Mouse (Mus musculus) spleen, embryonic (tissue): ENCODE data around the gene Gar1.

Source experiments
- CTCF ChIA-PET: fragments of 350-600 bp; sonication (Branson Sonifier 250); formaldehyde crosslinking; loops from one replicate; lab custom pipeline; 2022; lab: Charles Lee

Gene Gar1

DNA sequence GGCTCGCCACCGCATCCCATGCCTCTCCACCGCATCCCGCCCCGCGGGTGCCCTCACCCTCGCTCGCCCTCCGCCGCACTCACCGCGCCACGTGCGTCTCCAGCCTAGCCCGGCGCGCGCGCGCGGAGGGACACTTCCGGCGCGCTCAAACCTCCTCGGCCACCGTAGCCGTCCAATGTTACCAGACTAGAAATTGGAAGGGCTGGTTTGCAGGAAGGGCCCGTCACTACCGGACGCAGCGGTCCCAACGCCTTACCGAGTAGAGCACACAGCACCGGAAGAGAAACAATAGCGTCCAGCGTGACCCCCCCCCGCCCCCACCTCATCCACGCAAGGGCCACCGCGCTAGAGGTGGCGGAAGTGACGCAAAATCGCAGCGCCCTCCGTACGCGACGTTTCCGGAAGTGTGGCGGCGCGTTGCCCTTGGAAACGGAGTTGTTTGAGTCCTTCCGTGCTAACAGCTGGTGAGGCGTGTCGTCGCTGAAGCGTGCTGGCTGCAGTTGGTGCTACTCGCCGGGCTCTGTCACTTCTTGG, at the start of gene Gar1:
Gene Gar1, minus strand, starts transcription at position 362 of the 534 bp plus-strand sequence.
- CTCF ChIA-PET, result no interaction called here

DNA sequence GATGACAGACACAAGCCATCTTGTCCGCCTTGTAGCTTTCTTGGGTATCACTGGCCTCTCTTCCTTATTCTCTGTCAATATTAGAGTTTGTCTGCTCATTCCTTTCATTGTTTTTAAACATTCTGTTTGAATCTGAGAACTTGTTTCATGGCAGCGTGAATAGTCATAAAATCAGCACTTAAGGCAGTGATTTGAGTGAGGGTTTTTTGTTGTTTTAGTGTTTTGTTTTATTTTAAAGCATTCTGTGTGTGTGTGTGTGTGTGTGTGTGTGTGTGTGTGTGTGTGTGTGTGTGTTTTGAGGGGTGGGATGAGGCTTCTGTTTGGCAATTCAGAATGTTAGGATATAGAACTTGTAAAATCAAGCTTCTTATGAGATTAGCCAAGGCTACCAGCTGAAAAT, 48.7 kb upstream of the Gar1 start:
- CTCF ChIA-PET, result no interaction called here

DNA sequence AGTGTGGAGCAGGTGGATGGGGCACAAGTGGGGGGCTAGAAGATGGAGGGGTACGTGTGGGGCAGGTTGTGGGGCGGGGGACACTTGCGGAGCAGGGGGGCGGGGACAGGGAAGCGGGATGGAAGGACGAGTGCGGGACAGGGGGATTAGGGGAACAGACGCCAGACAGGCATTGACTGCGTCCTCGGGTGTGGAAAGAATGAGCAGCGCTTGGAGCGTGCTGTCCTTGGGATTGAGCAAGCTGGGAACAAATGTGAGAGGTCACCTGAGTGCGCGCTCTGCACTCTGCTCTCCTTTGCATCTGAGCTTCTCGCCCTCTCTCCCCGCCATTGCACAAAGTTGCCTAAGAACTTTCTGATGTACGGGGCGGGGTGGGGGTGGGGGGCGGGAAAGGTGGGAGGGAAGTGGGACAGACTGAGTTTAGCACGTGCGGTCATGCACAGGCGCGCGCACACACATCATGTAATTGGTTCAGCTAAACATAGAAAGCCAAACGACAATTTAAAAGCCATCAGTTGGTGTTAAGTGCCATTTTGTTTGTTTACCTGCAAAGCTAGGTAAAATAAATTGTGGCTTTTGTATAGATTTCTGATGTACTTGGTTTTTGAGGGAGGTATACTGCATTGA, 48.0 kb upstream of the Gar1 start:
- CTCF ChIA-PET, result interaction anchor here (0.6 kb wide), 1 partner anchor 43 kb away, joined by 17 read pairs; the partner anchor contains the start of gene Cfi

DNA sequence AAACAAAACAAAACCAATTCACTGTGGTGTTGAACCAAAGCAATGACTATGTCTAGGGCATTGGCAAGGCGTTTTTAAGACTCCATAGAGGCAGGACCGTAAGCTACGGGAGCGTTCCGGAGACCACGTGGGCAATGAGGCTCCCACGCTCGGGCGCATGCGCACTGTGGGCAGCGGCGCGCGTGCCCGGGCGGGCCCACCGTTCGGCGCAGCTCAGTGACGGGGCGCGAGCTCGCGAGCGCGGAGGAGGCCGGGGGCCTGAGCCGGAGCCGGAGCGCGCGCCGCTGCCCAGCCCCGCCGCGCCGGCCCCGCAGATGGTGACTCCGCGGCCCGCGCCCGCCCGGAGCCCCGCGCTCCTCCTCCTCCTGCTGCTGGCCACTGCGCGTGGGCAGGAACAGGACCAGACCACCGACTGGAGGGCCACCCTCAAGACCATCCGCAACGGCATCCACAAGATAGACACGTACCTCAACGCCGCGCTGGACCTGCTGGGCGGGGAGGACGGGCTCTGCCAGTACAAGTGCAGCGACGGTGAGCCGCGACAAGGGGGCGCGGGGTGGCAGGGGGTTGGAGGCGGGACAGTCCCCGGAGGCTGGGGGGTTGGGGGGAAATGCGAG, 47.3 kb upstream of the Gar1 start, which contains the start of gene Pla2g12a:
Gene Pla2g12a, plus strand, starts transcription at position 202 of the 617 bp plus-strand sequence.
- CTCF ChIA-PET, result interaction anchor here (0.6 kb wide), 2 partner anchors 42 to 56 kb away, joined by 3 to 17 read pairs; partner anchors contain the start of gene Cfi

DNA sequence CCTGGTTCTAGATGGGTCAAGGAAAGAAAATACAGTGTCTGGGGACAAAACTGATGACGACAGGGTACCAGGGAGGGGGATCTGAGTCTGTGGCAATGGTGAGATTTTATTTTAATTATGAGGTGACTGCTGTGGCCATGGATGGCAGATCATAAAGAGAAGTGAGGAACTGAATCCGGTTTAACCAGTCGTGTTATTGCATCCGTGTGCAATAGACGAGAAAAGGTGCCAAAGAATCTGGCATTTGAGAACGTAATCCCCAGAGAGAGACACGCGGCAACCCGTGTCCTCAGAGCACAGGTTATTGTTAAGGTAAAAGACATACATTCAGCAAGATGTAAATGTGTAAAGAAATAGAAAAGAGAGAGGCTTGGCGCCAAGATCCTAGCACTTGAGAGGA, 46.1 kb upstream of the Gar1 start:
- CTCF ChIA-PET, result no interaction called here

DNA sequence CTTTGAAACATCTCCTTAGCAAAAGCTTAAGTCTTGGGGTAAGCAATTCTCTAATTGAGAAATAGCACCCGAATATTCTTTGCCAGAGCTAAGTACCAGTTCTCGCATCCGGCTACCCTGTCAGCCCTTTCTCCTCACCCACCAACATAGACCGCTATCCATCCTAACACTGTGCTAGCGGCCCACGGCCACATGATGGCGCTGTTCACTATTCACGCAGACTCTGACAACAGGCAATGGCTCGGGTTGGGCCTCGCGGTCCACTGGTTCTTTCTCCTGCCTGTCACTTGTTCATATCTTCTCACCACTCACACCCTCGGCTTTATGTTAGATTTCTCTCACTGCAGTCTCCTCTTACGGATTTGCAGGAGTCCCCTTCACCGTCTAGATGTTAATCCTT, 32.5 kb upstream of the Gar1 start:
- CTCF ChIA-PET, result no interaction called here

DNA sequence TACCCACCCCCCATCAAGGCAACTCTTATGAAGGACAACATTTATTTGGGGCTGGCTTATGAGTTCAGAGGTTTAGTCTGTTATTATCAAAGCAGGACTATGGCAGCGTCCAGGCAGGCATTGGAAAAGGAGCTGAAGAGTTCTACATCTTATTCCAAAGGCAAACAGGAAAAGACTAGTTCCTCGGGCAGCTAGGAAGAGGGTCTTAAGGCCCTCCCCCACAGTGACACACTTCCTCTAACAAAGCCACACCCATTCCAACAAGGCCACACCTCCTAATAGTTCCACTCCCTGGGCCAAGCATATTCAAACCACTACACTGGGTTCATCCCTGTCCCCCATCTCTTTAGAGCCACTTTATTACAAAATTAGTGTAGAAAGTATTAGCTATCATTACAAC, 31.4 kb upstream of the Gar1 start:
- CTCF ChIA-PET, result no interaction called here

DNA sequence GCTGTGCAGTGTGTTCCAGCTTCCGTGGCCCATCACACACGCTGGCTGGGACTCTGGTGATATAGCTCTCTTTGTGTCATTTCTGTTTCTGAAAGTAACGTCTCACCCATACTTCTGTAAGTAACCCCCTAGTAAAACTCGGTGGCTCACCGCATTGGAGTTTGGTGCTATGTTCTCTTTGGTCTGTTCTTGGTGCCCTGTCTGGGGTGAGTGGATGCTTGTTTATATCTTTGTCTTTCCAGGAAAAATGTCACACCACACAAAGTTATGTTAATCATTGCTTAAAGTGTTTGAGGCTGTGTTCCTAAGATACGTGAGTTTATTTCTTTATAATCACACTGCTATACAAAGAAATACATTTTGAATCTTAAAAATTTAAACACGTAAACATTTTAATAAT, 15.7 kb upstream of the Gar1 start:
- CTCF ChIA-PET, result interaction anchor here (0.7 kb wide), 1 partner anchor 10 kb away, joined by 9 read pairs; no protein-coding TSS in a partner anchor

DNA sequence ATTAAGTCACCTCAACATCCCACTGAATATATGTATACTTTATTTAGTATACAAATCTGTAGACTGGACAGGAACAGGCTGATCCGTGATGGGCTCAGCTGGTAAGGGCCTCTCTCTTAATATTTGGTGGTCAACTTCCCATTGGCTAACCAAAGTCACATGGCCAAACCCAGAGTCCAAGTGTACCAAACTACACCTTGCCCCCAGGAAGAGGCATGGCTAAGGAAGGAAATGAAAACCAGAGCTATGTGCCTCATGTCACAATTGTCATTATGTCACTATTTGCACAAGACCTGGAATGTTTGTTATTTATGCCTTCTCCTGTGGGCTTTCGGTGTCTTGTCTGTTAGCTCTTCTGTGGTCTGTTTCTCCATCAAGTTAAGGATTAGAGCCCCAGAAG, 14.7 kb upstream of the Gar1 start:
- CTCF ChIA-PET, result no interaction called here

DNA sequence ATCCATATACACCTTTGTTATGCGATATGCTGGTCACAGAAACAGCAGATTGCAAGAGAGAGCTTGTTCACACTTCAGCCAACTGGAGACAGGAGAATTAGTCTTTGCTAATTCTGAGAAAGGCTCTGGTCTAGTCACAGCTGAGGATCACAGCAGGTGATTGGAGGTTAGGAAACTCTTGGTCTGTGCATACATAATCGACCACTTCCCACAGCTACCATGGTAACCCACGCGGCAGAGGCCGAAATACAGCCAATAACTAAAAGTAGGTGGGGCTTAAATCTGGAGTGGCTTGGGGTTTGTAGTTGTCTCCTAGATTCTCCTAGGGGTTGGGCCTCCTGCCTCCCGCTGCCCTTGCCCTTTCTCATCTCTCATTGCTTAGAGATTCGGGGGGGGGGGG, 6.8 kb upstream of the Gar1 start:
- CTCF ChIA-PET, result interaction anchor here (0.6 kb wide), 1 partner anchor 199 kb away, joined by 9 read pairs; no protein-coding TSS in a partner anchor

DNA sequence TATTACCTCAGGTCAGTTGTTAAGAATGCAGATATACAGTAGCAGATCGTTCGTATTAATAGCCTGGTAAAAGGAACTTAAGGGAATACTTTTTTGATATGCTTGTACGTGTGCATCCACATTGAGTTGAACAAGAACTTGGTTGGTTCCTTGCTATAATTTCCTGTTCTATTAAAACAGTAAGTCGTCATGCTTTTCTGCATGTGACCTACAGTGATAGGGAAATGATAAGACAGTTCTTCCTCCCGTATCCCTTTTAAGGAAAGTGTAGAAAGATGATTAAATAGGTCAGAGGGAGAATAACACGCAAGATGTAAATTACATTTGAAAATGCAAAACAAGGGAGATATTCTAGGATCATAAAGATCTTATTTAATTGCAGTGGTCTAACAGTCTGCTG, 5.8 kb upstream of the Gar1 start:
- CTCF ChIA-PET, result interaction anchor here (0.6 kb wide), 1 partner anchor 880 kb away, joined by 3 read pairs; no protein-coding TSS in a partner anchor

DNA sequence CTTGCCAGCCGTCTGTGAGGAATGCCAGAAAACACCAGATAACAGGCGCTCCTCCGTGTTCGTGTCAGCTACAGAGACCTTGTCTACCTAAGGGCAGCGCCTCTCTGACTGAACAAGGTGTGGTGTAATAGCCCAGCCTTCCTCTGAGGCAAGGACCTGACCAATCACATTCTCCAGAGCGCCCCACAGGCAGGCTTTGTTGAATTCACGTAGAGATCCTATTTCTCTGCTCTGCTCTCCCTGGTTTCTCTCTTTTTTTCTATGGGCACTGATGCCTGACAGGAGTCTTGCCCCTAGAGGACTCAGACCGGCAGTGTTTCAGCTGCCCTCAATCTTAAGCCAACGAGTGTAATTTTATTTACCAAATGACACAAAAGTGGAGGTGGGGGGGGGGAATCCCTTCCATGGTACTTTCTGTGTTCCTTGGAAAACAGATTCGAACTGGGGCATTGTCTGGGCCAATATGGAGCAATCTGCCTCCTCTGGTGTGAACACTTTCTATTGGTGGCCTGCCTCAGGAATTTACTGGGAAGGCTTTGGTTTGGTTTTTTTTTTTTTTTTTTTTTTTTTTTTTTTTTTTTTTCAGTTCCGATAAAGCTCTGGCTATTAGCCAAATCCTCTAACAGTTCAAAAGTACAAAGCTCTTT, 5.0 kb upstream of the Gar1 start:
- CTCF ChIA-PET, result interaction anchor here (0.6 to 0.8 kb wide), 2 partner anchors 42 to 881 kb away, joined by 3 to 17 read pairs; partner anchors contain the start of gene Pla2g12a

DNA sequence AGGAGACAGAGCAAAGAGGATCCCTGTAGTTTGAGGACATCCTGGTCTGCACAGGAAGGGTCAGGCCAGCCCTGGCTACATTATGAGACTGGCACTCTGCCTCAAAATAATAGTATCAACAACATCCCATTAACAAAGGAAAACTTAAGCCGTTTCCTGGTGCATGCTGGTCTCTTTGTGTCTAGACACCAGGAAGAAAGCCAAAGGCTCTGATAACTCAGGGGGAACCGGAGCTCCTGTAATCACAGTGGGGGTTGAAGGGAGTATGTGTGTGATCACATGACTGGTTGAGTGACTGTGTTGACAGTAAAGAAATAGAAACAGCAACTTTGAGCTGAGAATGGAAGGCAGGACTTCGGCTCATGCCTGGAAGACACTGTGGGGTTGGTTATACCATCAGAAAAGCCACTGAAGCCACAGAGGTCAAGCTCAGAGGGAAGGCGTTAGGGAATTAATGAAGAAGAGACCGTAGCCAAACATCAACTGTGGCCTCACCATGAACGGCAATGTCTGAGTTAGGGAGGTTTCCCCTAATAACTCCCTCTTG, 4.3 kb upstream of the Gar1 start, which contains the start of gene Cfi:
Gene Cfi, plus strand, starts transcription at position 497 of the 547 bp plus-strand sequence.
- CTCF ChIA-PET, result interaction anchor here (0.8 kb wide), 1 partner anchor 43 kb away, joined by 17 read pairs; the partner anchor contains the start of gene Pla2g12a

DNA sequence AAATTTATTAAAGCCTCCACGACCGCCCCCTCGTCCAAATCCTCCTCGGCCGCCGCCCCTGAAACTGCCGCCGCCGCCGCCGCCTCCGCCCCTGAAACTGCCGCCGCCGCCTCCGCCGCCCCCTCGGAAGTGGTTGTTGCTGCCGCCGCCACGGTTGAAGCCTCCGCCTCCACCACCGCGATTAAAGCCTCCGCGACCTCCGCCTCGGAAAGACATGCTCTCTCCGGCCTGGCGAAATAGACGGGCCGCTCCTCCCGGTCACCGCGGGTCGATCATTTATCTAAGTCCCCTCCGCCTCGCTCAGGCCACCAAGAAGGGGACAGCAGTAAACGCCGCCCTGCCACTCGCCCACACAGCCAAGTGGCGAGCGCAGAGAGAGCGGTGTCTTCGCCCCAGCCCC, 570 bp downstream of the Gar1 start:
- CTCF ChIA-PET, result no interaction called here

DNA sequence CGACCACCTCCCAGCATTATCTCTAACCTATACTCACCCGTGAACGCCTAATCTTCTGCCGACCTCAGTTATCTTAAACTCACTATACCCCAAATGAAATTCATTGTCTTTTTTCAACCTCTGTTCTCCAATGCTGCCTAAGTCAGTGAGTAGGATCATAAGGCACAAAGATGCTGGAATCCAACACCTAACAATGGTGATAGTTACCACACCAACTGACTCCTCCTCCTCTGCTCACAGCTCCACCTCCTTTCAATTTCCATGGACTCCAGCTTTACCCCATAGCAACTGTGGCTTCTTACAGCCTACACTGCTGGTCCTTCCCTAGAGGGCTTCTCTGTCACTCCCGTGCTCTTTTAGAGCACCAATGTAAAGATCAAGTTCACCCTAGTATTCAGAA, 3.5 kb downstream of the Gar1 start:
- CTCF ChIA-PET, result no interaction called here

DNA sequence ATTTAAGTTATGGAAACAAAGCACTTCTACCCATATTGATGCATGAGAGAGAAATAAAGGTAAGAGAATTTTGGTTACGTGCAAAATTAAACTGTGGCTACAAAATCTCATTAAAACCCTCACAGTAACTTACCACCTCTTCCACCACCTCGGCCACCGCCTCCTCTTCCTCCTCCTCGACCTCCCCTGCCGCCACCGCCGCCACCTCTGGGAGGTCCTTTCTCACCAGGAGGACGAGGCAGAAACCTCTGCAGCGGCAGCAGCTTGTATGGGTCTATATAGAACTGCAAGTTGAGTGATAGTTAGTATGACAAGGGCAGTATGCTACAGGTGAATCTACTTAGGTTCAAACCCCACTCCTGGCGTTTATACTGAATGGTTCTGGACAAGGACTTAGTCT, 4.5 kb downstream of the Gar1 start:
- CTCF ChIA-PET, result no interaction called here

DNA sequence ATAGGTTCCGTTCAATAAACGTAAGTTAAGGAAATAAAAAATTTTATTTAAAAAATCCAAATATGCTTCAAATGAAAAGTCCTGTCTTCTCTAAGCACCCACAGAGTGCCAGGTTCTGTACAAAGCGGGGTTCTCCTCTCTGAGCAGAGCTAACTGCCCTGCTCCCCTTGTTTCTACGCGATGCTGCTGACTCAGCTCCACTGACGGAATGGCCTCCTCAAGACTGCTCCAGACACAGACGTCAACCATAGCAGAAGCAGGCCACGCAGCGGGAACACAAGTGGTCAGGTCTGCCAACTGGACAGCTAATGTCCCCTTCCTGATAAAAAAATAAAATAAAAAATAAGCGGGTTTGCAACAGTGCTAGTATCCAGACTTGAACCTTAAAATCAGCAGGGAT, 6.3 kb downstream of the Gar1 start:
- CTCF ChIA-PET, result no interaction called here

DNA sequence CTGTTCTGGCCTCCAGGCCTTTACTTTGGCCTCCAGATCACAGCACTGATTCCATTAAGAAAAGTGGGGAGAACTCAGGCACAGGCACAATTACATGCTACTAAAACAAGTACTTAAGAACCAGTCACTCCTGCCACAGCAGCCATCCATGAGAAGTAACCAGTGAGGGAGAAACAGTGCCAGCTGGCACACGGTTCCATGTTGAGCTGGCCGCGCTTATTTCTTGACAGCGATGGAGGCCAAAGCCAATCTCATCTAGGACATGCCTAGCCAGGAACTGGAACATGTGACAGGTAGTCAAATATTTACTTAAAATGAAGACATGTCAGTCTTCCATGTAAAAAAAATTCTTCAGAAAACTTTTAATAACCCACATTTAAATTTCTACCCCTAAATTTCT, 7.0 kb downstream of the Gar1 start:
- CTCF ChIA-PET, result no interaction called here

DNA sequence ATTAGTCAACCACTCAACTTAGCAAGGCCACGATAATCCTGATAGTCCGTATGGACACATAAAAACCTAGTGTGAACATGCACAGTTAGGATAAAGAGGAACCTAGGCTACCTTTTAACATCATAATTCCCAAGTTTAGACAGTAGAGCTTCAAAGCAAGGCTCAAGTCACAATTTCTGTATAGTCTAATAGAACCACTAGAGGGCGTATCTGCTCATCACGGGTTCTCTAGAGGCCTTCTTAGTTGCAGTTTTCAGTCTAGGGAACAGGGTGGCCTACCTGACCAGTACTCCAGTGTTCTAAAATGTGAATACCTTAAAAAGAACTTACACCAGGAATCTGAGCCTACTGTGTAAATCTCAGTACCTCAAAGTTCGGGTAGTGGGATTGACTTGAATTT, 7.9 kb downstream of the Gar1 start:
- CTCF ChIA-PET, result interaction anchor here (0.7 to 1.4 kb wide), 2 partner anchors 55 to 256 kb away, joined by 3 to 5 read pairs; partner anchors contain the start of gene Pla2g12a

DNA sequence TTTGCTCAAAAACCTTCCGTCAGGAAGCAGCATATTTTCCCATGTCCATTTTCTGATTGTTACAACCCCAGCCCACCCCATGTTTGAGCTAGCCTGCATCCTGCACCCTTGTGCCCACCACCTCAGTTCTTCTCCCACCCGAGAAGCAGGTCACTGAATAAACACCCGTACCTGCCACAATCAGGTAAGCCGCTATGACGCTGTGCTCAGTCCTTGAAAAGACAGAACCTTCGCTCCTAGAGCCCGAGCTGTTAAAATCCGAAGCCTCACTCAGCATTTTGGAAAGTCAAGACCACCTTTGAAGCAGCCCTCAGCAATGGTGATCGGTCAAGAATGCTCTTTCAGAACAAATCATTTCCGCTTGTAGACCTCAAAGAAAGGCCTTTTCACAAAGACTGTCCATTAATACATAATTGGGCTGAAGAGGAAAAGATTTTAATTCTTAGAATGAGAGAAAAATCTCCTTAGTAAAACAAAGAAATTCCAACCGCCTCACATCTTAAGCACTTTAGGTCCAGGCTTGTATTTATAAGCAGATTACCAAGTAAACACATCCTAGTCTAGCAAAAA, 8.9 kb downstream of the Gar1 start, which contains the start of gene Rrh:
Gene Rrh, minus strand, starts transcription at position 382 of the 570 bp plus-strand sequence.
- CTCF ChIA-PET, result interaction anchor here (0.5 to 1.4 kb wide), 2 partner anchors 257 to 261 kb away, joined by 5 read pairs; no protein-coding TSS in a partner anchor

DNA sequence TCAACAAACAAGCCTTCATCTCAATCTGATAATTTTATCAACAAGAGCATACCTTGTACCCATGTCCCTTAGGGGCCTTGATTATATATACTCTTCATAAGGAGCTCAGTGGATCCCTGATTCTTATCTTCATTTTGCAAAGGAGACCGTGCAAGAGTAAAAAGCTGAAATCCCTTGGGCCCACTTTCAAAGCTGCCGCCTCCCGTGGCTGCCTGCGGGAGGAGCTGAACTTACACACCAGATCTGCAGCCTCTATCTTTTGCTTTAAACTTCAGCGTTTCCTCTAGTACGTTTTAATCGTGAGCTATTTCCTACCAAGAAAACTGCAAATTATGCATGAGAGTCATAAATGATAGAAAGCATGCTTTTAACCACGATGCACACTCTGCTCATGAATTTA, 9.5 kb downstream of the Gar1 start:
- CTCF ChIA-PET, result no interaction called here
